Mouse (Mus musculus) frontal cortex, postnatal 14 days (tissue): ENCODE measurements around the gene Krtap1-3.
A peak's percentile ranks its signal among the peaks of the same experiment; 100 is the strongest.
"Not testable (repeated sequence)": the region's sequence is repeated elsewhere in the genome, so short reads cannot be mapped to it uniquely, and the experiment has no call there.

Experiments
- DNase-seq, 2 experiments: peaks; one replicate each; pipeline ENCODE4 v3.0.0; 2022; ENCODE audit warnings: low spot score in 2 of 2

Krtap1-3 gene

GRCm38 (mm10) chr11:99590981-99591380 is at the start of gene Krtap1-3:
TSS of gene Krtap1-3 (minus strand) at chr11:99591339.
- no peak for DNase-seq

- no peak for DNase-seq
These were observed 49.8 kb upstream of the Krtap1-3 start for GRCm38 (mm10) chr11:99640926-99641325.

GRCm38 (mm10) chr11:99637086-99637485 is 45.9 kb upstream of the Krtap1-3 start:
- no peak for DNase-seq

- no peak for DNase-seq
These were observed 43.6 kb upstream of the Krtap1-3 start, which contains the start of gene Krtap4-2 for GRCm38 (mm10) chr11:99634653-99635134. TSS of gene Krtap4-2 (minus strand) at chr11:99635084.

GRCm38 (mm10) chr11:99633293-99633692 is 42.2 kb upstream of the Krtap1-3 start:
- DNase-seq: no peak

GRCm38 (mm10) chr11:99630890-99631289 is 39.8 kb upstream of the Krtap1-3 start:
- DNase-seq: no peak

- DNase-seq: no peak
These were observed 37.0 kb upstream of the Krtap1-3 start, which contains the start of gene Krtap4-1 for GRCm38 (mm10) chr11:99628138-99628537. TSS of gene Krtap4-1 (minus strand) at chr11:99628238.

- DNase-seq: no peak
These were observed 29.2 kb upstream of the Krtap1-3 start, which contains the start of gene Gm11562 for GRCm38 (mm10) chr11:99620335-99620734. TSS of gene Gm11562 (minus strand) at chr11:99620435.

GRCm38 (mm10) chr11:99614796-99615363 is 23.7 kb upstream of the Krtap1-3 start, which contains the start of gene Krtap2-4:
TSS of gene Krtap2-4 (minus strand) at chr11:99614846.
- DNase-seq: no peak

GRCm38 (mm10) chr11:99610089-99610488 is 18.9 kb upstream of the Krtap1-3 start, which contains the start of gene Gm11937:
TSS of gene Gm11937 (minus strand) at chr11:99610189.
- not testable (repeated sequence) for DNase-seq

GRCm38 (mm10) chr11:99609126-99609525 is 18.0 kb upstream of the Krtap1-3 start:
- peak; percentile 5 to 10 for DNase-seq

GRCm38 (mm10) chr11:99603208-99603607 is 12.1 kb upstream of the Krtap1-3 start, which contains the start of gene Gm11938:
TSS of gene Gm11938 (minus strand) at chr11:99603308.
- DNase-seq: not testable (repeated sequence)

- not testable (repeated sequence) for DNase-seq
These were observed 6.6 kb upstream of the Krtap1-3 start, which contains the start of gene Krtap9-3 for GRCm38 (mm10) chr11:99597742-99598141. TSS of gene Krtap9-3 (minus strand) at chr11:99598105.

- DNase-seq: no peak
These were observed 6.0 kb downstream of the Krtap1-3 start for GRCm38 (mm10) chr11:99585096-99585495.

- no peak for DNase-seq
These were observed 7.9 kb downstream of the Krtap1-3 start, which contains the start of gene Krtap1-4 for GRCm38 (mm10) chr11:99583245-99583704. TSS of gene Krtap1-4 (minus strand) at chr11:99583654.

GRCm38 (mm10) chr11:99581564-99581963 is 9.6 kb downstream of the Krtap1-3 start:
- DNase-seq: no peak

- DNase-seq: no peak
These were observed 10.1 kb downstream of the Krtap1-3 start for GRCm38 (mm10) chr11:99581051-99581450.

- DNase-seq: no peak
These were observed 10.5 kb downstream of the Krtap1-3 start, which contains the start of gene Krtap1-5 for GRCm38 (mm10) chr11:99580636-99581035. TSS of gene Krtap1-5 (minus strand) at chr11:99581016.

GRCm38 (mm10) chr11:99574106-99574505 is 17.0 kb downstream of the Krtap1-3 start:
- DNase-seq: peak; percentile 18 to 63

- DNase-seq: no peak
These were observed 18.0 kb downstream of the Krtap1-3 start for GRCm38 (mm10) chr11:99573164-99573563.

- DNase-seq: no peak
These were observed 24.6 kb downstream of the Krtap1-3 start, which contains the start of gene Krtap3-1 for GRCm38 (mm10) chr11:99566530-99566929. TSS of gene Krtap3-1 (minus strand) at chr11:99566630.

GRCm38 (mm10) chr11:99562580-99562979 is 28.6 kb downstream of the Krtap1-3 start:
- no peak for DNase-seq

- DNase-seq: no peak
These were observed 31.8 kb downstream of the Krtap1-3 start, which contains the start of gene Gm11939 for GRCm38 (mm10) chr11:99559366-99559765. TSS of gene Gm11939 (minus strand) at chr11:99559466.
